Mouse (Mus musculus): ENCODE data around the gene Noxred1.

DNA sequence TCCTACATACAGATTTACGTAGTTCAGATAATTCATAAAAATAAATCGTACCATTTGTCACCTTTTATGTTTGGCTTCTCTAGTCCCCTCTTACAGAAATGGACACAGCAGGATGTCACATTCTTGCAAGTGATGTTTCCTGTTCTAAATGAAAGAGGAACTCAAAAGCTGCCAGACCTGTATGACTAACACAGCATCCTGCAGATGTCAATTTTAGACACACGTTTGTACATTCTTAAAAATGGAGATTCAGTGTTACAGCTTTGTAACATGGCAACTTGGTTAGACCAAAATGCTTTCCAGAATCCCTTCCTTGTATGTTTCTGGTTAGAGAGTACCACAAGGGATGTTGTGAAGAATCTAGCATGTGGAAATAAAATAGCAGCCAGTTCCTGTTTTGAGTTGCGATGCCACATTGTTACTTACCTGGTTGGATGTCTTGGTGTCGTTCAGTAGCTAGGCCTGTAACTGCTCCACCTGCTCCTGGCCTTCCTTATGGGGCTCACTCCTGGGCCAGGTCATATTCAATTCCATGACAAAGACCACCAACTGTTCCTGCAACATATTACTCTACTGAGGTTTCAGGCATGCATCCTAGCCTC, 1.5 kb downstream of the Noxred1 start:
- TF ChIP-seq POLR2A (IDR thresholded peaks at IDR 0.05; ENCODE audit: extremely low read depth, insufficient read depth, low read length) (no peak), CTCF (IDR thresholded peaks at IDR 0.05; ENCODE audit: extremely low read depth, insufficient read depth, low read length) (no peak)
